Mouse (Mus musculus): ENCODE data around the gene Pgap1.

Gene Pgap1

DNA sequence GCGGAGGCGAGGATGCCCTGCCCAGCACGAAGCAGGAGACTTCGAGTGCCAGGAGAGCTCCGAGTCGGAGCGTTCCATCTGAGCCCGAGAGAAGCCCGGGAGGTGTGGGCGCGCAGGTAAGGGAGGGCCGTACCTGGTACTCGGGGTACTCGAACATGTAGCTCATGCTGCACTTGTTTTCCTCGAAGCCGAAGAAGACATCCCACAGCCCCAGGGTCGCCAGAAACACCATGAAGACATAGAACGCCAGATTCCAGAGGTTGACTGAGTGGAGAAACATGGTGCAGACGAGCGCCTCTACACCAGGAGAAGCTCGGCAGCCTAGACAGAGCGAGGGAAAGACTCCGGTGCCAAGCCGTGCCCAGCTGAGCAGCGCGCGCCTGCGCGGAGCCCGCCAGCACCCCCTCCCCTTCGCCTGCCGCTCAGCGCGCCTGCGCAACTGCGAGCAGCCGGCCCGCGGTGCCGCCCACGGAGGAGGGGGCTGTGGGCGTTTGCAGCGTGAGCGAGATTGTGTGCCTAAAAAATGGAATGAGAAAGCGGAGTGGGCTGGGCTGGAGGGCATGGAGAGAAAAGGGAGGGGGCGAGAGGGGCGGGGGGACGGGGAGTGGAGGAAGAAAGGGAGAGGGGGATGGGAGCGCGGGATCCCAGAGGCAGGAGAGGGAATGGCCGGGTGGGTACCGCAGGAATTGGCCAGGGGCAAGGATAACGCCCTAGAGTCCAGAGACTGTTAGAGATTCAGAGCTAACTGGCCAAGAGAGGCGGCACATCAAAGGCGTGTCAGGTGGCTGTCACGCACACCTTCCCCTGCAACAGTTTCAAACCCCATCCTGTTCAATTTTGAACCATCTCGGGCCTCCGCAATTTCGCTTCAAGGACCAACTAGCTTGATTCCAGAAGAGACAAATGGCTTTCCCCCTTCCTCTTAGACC lies at the start of gene Pgap1:
Gene Pgap1 (minus strand): TSS at position 384 of the 929 bp plus-strand sequence.
- DNase-seq (ENCODE audit: low spot score in 2 of 2) = peak; percentile 79 to 89

DNA sequence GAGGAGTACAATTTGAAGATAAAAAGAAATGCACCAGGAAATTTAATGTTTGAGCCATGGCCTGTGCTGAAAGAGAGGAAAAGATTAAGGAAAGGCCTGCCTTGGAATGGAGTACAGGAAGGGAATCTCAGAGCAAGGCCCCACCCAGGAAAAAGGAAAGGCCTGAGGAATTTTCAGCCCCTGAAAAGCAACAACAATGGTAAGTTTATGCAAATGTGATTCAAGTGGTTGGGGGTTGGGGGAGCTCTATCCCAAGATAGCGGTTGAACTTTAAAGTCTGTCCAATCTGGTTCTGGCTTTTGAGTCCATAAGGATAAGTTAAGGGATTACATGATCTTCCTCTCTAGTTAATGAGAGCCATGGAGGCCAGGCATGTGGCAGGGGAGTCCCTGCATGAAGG lies 49.5 kb upstream of the Pgap1 start:
- no peak for DNase-seq (ENCODE audit: low spot score in 2 of 2)

- DNase-seq (ENCODE audit: low spot score in 2 of 2) = no peak
These were observed 44.2 kb upstream of the Pgap1 start for GRCm38 (mm10) chr1:54601692-54602091.

GRCm38 (mm10) chr1:54600275-54600674 lies 42.8 kb upstream of the Pgap1 start:
- DNase-seq (ENCODE audit: low spot score in 2 of 2) = no peak

DNA sequence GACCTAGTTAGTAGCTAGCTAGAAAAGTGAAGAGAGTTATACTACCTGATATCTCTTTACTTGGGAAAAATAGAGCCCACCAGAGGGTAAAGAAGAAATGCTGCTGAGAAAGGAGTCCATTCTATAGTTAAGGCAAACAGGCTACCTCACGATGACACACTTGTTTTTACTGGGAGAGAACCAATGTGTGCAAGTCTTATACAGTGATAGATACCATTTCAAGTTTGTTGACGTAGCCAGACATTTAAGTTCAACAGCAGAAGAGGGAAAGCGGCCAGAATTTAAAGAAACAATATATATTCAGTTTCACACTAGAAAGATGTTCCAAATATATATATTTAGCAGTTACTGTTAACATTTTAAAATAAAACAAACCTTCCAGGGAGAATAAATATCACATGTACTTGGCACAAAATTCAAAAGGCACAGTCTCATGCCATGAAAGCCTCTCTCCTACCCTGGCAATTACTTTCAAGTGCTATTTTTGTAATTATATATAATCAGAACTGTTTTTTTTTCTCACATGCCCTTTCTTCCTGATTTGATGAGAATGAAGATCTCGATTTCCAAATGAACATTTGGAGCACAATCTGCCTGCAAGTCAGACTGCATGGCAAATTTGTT lies 40.2 kb upstream of the Pgap1 start:
- DNase-seq (ENCODE audit: low spot score in 2 of 2) = no peak

DNA sequence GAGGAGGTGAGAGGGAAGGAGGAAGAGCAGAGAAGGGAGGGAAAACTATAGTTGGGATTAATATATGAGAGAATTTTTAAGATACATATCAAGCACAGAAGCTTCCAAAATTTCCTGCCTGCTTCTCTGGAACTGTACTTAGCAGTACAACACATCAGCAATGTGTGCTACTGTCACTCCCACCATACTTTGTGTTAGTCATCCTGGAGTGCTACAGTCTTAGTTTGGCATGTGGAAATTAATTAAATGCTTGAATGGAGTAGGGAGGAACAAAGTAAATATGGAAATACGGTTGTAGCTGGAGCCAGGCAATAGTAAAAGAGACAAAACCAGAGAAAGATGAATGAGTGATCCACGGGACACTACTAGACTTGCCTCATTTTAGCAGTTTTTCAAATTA lies 38.7 kb upstream of the Pgap1 start:
- DNase-seq (ENCODE audit: low spot score in 2 of 2) = no peak

- DNase-seq (ENCODE audit: low spot score in 2 of 2) = no peak
These were observed 29.6 kb upstream of the Pgap1 start for GRCm38 (mm10) chr1:54587076-54587475.

GRCm38 (mm10) chr1:54585971-54586555 lies 28.6 kb upstream of the Pgap1 start:
- no peak for DNase-seq (ENCODE audit: low spot score in 2 of 2)

GRCm38 (mm10) chr1:54585278-54585846 lies 27.9 kb upstream of the Pgap1 start:
- DNase-seq (ENCODE audit: low spot score in 2 of 2) = no peak

DNA sequence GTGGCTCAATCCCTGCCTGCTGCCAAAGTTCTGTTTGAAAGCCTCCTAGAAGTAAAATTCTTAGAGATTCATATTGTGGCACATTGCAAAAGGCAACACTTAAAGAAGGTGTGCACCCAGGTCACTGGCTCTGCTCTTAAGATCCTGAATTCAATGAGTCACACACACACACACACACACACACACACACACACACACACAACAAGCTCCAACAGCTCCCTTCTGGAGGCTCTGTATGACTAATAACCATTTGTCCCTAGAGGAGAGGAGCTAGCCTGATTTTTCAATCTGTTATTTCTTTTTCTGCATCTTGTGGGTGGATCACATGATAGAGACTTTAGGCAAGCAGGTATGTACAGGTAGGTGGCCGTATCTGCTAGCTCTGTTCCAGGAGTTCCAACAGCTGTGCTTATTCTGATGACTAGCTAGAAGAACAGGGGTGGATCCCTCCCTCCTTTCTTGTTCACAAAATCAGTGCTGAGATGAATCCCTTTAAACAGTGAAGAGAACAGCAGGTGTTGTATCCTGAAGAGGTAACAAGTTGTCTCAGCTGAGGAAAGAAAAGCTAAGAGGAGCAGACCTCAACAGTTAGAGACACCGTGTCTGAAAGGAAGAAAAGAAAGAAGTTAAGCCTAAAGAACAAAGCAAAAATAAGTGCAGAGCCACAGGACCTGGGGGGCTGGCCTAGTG lies 27.2 kb upstream of the Pgap1 start:
- DNase-seq (ENCODE audit: low spot score in 2 of 2) = no peak

- DNase-seq (ENCODE audit: low spot score in 2 of 2) = no peak
These were observed 21.1 kb upstream of the Pgap1 start for GRCm38 (mm10) chr1:54578358-54579184.

GRCm38 (mm10) chr1:54569102-54569501 lies 11.6 kb upstream of the Pgap1 start:
- no peak for DNase-seq (ENCODE audit: low spot score in 2 of 2)

- no peak for DNase-seq (ENCODE audit: low spot score in 2 of 2)
These were observed 6.4 kb upstream of the Pgap1 start for GRCm38 (mm10) chr1:54563923-54564322.

GRCm38 (mm10) chr1:54556586-54557221 lies 780 bp downstream of the Pgap1 start:
- DNase-seq (ENCODE audit: low spot score in 2 of 2) = no peak

DNA sequence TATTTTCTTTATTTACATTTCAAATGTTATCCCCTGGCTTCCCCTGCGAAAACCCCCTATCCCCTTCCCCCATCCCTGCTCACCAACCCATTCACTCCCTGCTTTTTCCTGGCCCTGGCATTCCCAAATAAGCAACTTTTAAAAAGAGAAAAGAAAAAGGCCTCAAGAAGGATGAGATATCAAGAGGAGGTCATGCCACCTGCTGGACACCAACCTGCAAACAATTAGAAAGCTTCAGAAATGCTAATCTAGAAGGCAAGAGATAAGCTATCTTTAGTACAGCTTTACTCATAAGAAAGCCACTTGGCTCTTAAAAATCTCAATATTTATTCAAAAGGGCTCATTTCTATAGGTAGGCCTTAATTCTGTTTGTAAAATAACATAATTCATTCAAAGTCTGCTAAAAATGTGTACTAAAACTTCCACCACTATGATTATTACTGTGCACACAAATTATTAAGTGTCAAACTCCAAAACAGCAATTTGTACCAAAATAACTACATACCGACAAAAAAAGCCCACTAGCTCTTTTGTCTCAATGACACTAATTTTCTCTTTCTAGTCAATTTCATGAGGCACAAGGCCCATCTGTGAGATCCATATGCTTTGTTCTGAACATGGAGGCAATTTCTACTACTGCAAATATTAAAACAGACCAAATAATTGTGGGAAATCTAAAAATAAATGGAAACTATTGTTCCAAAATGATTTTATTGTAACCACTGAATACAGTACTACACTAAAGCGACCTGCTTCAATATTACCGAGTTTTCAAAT lies 1.9 kb downstream of the Pgap1 start:
- no peak for DNase-seq (ENCODE audit: low spot score in 2 of 2)

DNA sequence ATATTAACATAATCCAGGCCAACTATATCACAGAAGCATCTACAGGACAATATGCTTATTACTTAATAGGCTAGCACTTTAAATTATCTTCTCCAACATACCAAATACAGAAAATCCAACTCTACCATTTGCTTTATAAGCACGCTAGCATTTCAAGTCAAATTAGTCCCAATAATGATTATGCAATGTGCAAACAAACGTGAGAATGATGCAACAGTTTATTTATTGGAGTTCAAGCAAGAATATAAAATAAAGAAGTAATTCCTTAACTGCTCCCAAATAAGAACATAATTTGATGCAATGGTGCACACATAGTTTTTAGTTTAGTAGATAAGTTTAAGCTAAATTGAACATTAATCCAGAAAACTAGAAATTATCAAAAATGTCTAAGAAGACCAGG lies 4.9 kb downstream of the Pgap1 start:
- DNase-seq (ENCODE audit: low spot score in 2 of 2) = no peak

DNA sequence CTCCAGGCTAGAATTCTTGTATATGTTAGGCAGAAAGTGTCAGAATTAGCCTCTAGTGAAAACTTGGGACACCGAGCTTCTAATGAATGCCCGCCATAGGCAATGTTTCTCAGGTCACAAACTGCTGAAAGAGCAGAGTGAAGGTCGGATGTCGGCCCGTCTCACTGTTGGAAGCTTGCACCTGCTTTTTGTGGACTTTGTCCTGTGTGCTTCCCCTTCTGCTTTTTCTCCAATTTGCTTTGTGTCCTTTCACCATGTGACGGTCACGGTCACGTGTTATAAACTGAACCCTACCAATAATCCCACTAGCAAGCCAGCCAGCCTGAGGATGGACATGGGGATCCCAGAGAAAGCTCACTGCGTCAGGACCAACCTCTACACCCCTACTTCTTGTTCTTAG lies 12.3 kb downstream of the Pgap1 start:
- DNase-seq (ENCODE audit: low spot score in 2 of 2) = no peak

DNA sequence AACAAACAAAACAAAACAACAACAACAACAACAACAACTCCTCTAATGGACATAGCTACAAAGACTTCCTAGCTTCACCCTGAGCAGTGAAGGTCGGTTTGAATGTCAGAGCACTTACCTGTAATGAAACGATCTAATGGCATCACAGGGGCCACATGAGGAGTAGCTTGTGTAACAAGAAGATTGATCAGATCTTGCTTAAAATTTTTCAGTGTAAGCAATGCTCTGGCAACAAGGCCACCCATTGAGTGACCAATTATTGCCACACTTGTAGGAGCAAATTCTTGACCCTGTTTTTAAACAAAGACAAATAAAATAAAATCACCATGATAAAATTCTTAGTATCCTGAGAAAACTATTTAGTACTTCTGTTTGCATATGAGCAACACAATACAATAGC lies 14.6 kb downstream of the Pgap1 start:
- DNase-seq (ENCODE audit: low spot score in 2 of 2) = no peak

- no peak for DNase-seq (ENCODE audit: low spot score in 2 of 2)
These were observed 26.3 kb downstream of the Pgap1 start for GRCm38 (mm10) chr1:54531170-54531569.

DNA sequence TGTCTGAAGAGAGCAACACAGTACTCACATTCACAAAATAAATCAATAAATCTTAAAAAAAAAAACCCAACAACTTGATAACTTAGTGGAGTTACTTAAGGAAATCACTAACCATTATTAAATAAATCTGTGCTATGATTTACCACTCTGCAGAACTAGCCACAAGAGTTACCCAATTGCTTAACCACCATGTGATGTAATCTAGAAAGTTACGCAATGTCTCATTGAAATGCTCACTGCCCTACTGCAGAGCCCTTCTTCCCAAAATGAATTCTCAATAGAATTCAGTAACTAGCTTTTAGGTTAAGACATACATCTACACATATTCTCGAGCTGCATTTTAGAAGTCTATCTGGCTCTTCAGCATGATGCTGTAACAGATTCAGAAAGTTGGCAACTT lies 33.8 kb downstream of the Pgap1 start:
- no peak for DNase-seq (ENCODE audit: low spot score in 2 of 2)

Data from thymus, postnatal 10 days (tissue).